Mouse (Mus musculus) midbrain, embryonic 14.5 days (tissue): ENCODE measurements around the gene Urah. TPM values are rescaled to one million over a fixed set of nuclear protein-coding genes. Genes with fewer than 3 reads are reported as not detected.
A peak's percentile ranks its signal among the peaks of the same experiment; 100 is the strongest.

Experiments
- ATAC-seq: fragments of 200-750 bp; cut with Nextera tagmentation; 2 replicates; pipeline ENCODE4 v1.8.0; 2017; ENCODE audit warnings: moderate number of reproducible peaks, moderate library complexity; ENCODE audit not compliant: low FRiP score, low TSS enrichment
- DNase-seq: peaks from one replicate; pipeline ENCODE4 v3.0.0-alpha.2; 2015
- H3K27ac ChIP-seq: fragments of 300-500 bp; sonication (generic); replicated peaks from 2 replicates; pipeline ENCODE4 v1.5.1; 2014; ENCODE audit warnings: mild to moderate bottlenecking, low read depth, low read length, moderate library complexity
- H3K27me3 ChIP-seq: fragments of 300-500 bp; sonication (generic); 2 replicates; pipeline ENCODE4 v1.6.1; 2014; ENCODE audit warnings: low read length, control low read depth, mixed read lengths; ENCODE audit not compliant: control insufficient read depth, insufficient read depth
- H3K36me3 ChIP-seq: fragments of 300-500 bp; sonication (generic); 2 replicates; pipeline ENCODE4 v1.6.1; 2014; ENCODE audit warnings: low read length, control low read depth; ENCODE audit not compliant: control insufficient read depth, insufficient read depth
- H3K4me1 ChIP-seq: fragments of 300-500 bp; sonication (generic); 2 replicates; pipeline ENCODE4 v1.6.1; 2014; ENCODE audit warnings: mild to moderate bottlenecking, antibody characterized with exemption, low read length, control low read depth; ENCODE audit not compliant: control insufficient read depth, insufficient read depth
- H3K4me2 ChIP-seq: fragments of 300-500 bp; sonication (generic); 2 replicates; pipeline ENCODE4 v1.6.1; 2014; ENCODE audit warnings: mild to moderate bottlenecking, low read length, moderate library complexity
- H3K4me3 ChIP-seq: fragments of 300-500 bp; sonication (generic); replicated peaks from 2 replicates; pipeline ENCODE4 v1.5.1; 2014; ENCODE audit warnings: low read depth, low read length
- H3K9ac ChIP-seq: fragments of 300-500 bp; sonication (generic); replicated peaks from 2 replicates; pipeline ENCODE4 v1.6.1; 2014; ENCODE audit warnings: mild to moderate bottlenecking, low read length, moderate library complexity
- H3K9me3 ChIP-seq: fragments of 300-500 bp; sonication (generic); 2 replicates; pipeline ENCODE4 v1.6.1; 2016; ENCODE audit warnings: low read length, control low read depth, mixed read lengths; ENCODE audit not compliant: control insufficient read depth
- WGBS: fragments of 180-500 bp; shearing (Covaris S2); extraction: QIAGEN DNeasy Blood & Tissue Kit; methylation state at CpG from one replicate; pipeline ENCODE4 v1.1.7; 2014; 5-methylcytosine and 5-hydroxymethylcytosine counted together
- polyA plus RNA-seq: library from polyadenylated mRNA; unstranded; fragments of >200 nt; fragmentation: Nextera tagmentation; extraction: Ambion mirVana; gene quantifications from 2 replicates; pipeline ENCODE4 v1.2.1, GENCODE M21; 2014

Urah gene
- not detected in 2 replicates for polyA plus RNA-seq

DNA sequence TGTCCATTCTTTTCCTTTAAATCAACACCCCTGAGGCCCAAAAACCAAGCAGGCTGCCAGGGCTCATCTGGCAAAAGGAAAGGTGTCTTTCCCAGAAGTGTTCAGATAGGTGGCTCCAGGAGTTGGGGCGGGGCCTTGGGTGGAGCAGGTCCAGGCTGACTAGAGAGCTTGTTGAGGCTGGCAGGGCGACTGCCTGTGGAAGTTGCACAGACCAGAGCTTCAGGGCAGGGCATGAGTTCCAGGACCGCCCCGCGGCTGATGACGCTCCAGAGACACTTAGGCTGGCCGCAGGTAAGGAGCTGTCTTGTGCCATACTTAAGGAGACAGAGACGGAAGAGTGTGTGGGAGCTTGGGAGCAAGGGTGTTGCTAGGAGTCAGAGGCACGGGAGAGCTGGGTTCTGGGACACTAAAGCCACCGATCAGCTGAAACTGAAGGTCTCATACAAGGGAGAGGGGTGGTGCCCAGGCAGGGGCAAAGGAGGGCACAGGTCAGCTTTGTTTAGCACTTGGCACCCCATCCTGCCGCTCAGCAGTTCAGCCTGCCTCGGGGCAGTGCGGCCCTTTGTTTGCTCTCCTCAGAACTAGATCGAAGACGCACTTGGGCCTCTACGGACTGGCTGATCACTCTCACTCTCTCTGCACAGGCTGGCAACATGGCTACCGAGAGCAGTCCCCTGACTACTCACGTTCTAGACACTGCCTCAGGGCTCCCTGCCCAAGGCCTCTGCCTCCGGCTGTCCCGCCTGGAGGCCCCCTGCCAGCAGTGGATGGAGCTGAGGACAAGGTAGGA, at the start of gene Urah:
TSS of gene Urah (plus strand) at position 51 of the 790 bp plus-strand sequence.
- H3K9ac ChIP-seq, result no peak within 1 kb of the TSS
- H3K36me3 ChIP-seq, result no peaks in the 10 kb centered on the region
- ATAC-seq (no peak), DNase-seq (no peak)
- H3K27me3 ChIP-seq, result no peaks in the 10 kb centered on the region
- H3K4me2 ChIP-seq, result no peak within 1 kb of the TSS
- no peak within 1 kb of the TSS for H3K4me3 ChIP-seq
- H3K27ac ChIP-seq, result no peak within 1 kb of the TSS
- H3K4me1 ChIP-seq, result no peaks in the 10 kb centered on the region
- H3K9me3 ChIP-seq, result no peaks in the 10 kb centered on the region
- 49% methylated on average over 20 of the region's 20 CpGs for WGBS

DNA sequence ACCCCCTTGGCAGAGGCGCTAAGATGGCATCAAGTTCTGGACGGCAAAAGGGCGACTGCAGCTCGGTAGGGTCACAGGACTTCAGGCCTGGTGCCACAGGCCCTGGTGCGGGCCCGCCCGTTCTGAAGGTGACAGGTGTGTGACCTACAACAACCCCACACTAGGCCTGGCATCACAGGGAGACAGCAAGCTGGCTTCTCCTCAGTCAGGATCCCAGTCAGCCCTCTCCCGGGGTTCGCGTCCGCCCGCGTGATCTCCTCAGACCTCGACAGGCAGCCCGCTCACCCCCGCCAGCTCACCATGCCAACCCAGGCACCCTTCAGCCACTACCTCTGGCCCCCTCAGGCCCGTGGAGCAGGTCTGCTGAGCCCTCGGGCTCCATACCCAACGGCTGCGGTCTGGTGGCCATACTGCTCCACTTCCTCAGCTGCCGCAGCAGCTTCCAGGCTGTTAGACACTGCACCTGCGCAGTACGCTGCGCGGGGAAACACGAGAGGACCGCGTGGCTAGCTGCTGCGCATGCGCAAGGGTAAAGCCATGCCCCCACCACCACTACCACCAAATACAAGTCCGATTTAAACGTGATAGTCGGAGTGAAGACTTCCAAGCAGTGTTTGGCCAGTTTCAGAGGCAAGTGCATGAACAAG, 47.3 kb upstream of the Urah start, which contains the start of gene Syce1:
TSS of gene Syce1 (minus strand) at position 447 of the 647 bp plus-strand sequence.
- H3K4me2 ChIP-seq, result no peak within 1 kb of the TSS
- H3K9me3 ChIP-seq, result no peaks in the 10 kb centered on the region
- no peak within 1 kb of the TSS for H3K9ac ChIP-seq
- no peaks in the 10 kb centered on the region for H3K36me3 ChIP-seq
- no peaks in the 10 kb centered on the region for H3K27me3 ChIP-seq
- no peak within 1 kb of the TSS for H3K4me3 ChIP-seq
- WGBS, result 87% methylated on average over 33 of the region's 33 CpGs
- ATAC-seq, result no peak
- no peak for DNase-seq
- no peaks in the 10 kb centered on the region for H3K4me1 ChIP-seq
- no peak within 1 kb of the TSS for H3K27ac ChIP-seq

DNA sequence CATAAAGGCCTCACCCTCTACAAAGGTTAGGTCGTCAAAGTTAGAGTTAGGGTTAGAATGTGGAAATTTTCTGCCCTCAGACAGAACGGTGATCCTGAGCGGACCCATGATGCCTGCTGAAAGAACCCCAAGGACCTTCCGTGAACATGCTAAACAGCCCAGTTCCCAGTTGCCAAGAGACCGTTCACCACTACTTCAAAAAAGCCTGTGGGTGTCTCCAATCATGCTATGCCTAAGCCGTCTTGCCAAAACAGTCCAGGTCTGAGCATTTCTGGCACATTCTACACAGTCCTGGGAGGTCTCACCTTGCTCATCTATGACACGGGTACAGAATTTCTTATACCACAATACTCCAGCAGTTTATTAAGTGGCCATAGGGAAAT, 46.8 kb upstream of the Urah start:
- no peak for ATAC-seq
- DNase-seq, result no peak
- Histone ChIP-seq H3K4me3 (no peak overlapping the region), H3K9ac (no peak overlapping the region), H3K9me3 (no peaks in the 10 kb centered on the region), H3K4me2 (no peak overlapping the region), H3K27me3 (no peaks in the 10 kb centered on the region), H3K27ac (no peak overlapping the region), H3K4me1 (no peaks in the 10 kb centered on the region), H3K36me3 (no peaks in the 10 kb centered on the region)
- 90% methylated on average over 7 of the region's 7 CpGs for WGBS

DNA sequence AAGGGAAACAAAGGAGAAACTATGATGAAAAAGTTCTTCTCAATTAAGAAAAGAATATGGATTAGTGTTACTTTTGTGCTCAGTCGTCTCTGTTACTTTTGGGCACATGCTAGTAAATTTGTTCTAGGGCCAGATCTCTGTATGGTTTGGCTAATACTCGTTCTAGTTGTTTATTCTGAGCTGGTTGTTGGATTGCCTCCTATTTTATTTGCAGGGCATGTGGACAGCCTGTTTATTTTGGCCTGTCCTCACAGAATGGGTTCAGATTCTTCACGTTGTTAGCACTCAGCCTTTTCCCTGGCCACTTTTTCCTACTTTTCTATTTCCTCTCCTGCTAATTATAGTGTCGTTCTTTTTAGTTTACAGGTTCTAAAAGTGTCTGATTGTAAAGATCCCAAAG, 41.3 kb upstream of the Urah start:
- no peak for ATAC-seq

DNA sequence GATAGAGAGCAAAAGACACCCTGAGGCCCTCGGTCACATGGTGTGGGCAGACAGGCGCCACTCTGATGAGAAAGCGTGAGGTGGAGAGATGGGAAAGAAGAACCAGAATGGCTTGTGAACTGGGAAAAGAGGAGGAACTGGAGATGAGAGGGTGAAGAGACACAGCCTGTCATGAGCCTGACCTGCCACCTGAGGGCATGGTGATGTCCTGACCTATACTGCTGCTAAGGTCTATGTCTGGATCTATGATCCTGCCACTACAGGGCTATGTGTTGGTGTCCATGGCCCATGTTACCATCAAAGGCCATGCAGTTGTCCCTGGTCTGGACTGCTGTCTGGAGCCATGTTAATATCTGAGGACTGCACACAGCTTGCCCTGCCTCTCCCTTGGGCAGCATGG, 37.2 kb upstream of the Urah start:
- Histone ChIP-seq H3K36me3 (no peaks in the 10 kb centered on the region), H3K9ac (no peak overlapping the region), H3K4me1 (no peaks in the 10 kb centered on the region), H3K27me3 (no peaks in the 10 kb centered on the region), H3K9me3 (no peaks in the 10 kb centered on the region), H3K4me2 (no peak overlapping the region), H3K27ac (no peak overlapping the region), H3K4me3 (no peak overlapping the region)
- 86% methylated on average over 3 of the region's 3 CpGs for WGBS
- ATAC-seq (no peak), DNase-seq (no peak)

More for the DNA sequence above, 41.3 kb upstream of the Urah start:
- no peaks in the 10 kb centered on the region for H3K9me3 ChIP-seq
- 81% methylated on average over 4 of the region's 4 CpGs for WGBS
- H3K36me3 ChIP-seq, result no peaks in the 10 kb centered on the region
- no peaks in the 10 kb centered on the region for H3K27me3 ChIP-seq
- H3K4me1 ChIP-seq, result no peaks in the 10 kb centered on the region
- no peak overlapping the region for H3K9ac ChIP-seq
- DNase-seq, result no peak
- no peak overlapping the region for H3K27ac ChIP-seq
- no peak overlapping the region for H3K4me3 ChIP-seq
- H3K4me2 ChIP-seq, result no peak overlapping the region

DNA sequence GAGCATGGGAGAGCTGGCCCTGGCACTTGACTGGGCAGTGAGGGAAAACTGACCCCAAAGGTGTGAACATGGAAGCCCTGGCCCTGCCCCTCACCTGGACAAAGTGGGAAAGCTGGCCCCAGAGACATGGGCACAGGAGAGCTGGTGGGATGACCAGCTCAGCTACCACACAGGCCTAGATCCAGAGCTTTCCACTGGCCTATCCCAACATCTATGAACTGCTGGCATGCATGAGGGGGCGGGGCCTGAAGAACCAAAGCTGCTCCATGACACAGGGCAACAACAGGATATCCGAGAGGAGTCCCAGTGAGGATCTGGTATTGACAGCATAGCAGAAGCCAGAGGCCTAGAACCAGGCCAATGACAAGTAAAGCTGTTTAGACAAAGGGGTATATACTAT, 36.6 kb upstream of the Urah start:
- no peak overlapping the region for H3K27ac ChIP-seq
- DNase-seq (no peak), ATAC-seq (no peak)
- WGBS, result 63% methylated on average over 2 of the region's 2 CpGs
- no peak overlapping the region for H3K4me2 ChIP-seq
- no peaks in the 10 kb centered on the region for H3K9me3 ChIP-seq
- no peaks in the 10 kb centered on the region for H3K36me3 ChIP-seq
- H3K27me3 ChIP-seq, result no peaks in the 10 kb centered on the region
- no peak overlapping the region for H3K9ac ChIP-seq
- no peak overlapping the region for H3K4me3 ChIP-seq
- H3K4me1 ChIP-seq, result no peaks in the 10 kb centered on the region

DNA sequence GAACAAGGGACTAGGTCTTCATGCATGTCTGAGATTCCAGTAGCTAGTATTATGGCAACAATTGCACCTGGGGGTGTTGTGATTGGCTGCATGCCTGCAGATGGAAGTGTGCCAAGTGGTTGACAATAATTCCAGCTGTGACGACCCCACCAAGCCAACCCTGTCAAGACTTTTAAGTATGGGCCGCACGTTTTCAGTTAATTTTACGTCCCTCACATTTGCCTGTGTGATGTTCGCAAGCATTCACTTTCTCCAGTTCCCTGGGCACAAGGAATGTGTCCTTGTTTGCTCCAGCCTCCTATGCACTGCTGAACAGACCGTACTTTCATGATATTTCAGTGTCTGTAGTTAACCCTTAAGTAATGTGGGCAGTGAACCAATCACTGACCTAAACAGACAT, 32.2 kb upstream of the Urah start:
- WGBS, result 80% methylated on average over 6 of the region's 6 CpGs
- no peak for DNase-seq
- Histone ChIP-seq H3K4me3 (no peak overlapping the region), H3K4me1 (no peaks in the 10 kb centered on the region), H3K27ac (no peak overlapping the region), H3K9ac (no peak overlapping the region), H3K9me3 (no peaks in the 10 kb centered on the region), H3K27me3 (no peaks in the 10 kb centered on the region), H3K4me2 (no peak overlapping the region), H3K36me3 (0 out of 2 replicates have a peak, but pooled peaks cover 5% of the 10 kb centered on the region)
- no peak for ATAC-seq

DNA sequence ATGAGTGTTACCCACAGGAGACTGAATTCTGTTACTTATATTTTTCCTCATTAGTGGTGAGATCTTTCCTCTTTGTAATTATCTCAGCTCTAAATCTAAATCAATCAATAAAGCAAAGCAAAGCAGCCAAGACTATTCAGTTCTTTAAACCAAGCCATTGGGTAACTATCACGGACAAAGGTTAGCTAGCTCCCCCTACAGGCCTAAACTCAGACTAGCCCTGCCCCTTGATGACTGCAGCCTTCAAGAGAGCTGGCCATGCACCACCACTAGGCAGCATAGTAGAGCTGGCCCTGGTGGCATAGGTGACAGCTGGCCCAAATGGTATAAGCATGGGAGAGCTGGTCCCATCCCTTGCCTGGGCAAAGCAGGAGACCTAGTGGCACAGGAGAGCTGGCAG, 29.1 kb upstream of the Urah start:
- H3K4me2 ChIP-seq, result no peak overlapping the region
- no peak overlapping the region for H3K4me3 ChIP-seq
- H3K4me1 ChIP-seq, result no peaks in the 10 kb centered on the region
- ATAC-seq (no peak), DNase-seq (peak; percentile 36)
- no peaks in the 10 kb centered on the region for H3K9me3 ChIP-seq
- H3K27me3 ChIP-seq, result no peaks in the 10 kb centered on the region
- H3K9ac ChIP-seq, result no peak overlapping the region
- 21% methylated on average over 1 of the region's 1 CpGs for WGBS
- H3K27ac ChIP-seq, result no peak overlapping the region
- peaks cover 17% of the 10 kb centered on the region for H3K36me3 ChIP-seq

DNA sequence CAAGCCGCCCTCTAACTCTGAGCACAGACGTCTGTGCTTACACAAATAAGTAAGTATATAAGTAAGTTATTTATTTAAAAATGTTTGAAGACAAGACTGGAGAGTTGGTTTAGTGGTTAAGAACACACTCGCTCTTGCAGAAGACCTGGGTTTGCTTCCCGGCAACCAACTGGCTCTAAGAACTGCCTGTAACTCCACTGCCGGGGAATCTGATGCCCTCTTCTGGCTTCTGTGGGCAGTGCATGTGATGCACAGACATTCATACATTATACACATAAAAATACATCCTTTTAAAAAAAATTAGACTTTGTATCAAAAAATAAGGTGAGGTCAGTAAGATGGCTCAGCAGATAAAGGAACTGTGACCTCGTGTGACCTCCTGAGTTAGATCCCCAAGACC, 24.3 kb upstream of the Urah start:
- H3K9me3 ChIP-seq, result no peaks in the 10 kb centered on the region
- no peak overlapping the region for H3K4me3 ChIP-seq
- peaks cover 39% of the 10 kb centered on the region for H3K36me3 ChIP-seq
- DNase-seq (no peak), ATAC-seq (no peak)
- no peaks in the 10 kb centered on the region for H3K27me3 ChIP-seq
- 95% methylated on average over 6 of the region's 6 CpGs for WGBS
- H3K27ac ChIP-seq, result no peak overlapping the region
- H3K9ac ChIP-seq, result no peak overlapping the region
- no peaks in the 10 kb centered on the region for H3K4me1 ChIP-seq
- H3K4me2 ChIP-seq, result no peak overlapping the region
